Mouse (Mus musculus) C2C12 (cell line): ENCODE data around the gene Ipo4. TPM values are rescaled to one million over a fixed set of nuclear protein-coding genes. Genes with fewer than 3 reads are reported as not detected.
A peak's percentile ranks its signal among the peaks of the same experiment; 100 is the strongest.

Source experiments
- H3K27me3 ChIP-seq: one replicate; pipeline ENCODE4 v1.6.1; 2011; ENCODE audit not compliant: control insufficient read depth, insufficient read depth, insufficient read length
- H3K36me3 ChIP-seq: one replicate; pipeline ENCODE4 v1.6.1; 2011; ENCODE audit not compliant: control insufficient read depth, insufficient read depth
- H3K4me3 ChIP-seq: one replicate; pipeline ENCODE4 v1.5.1; 2011; ENCODE audit warnings: mild to moderate bottlenecking, control low read depth; ENCODE audit not compliant: poor library complexity, insufficient read depth, severe bottlenecking
- H3K79me2 ChIP-seq: one replicate; pipeline ENCODE4 v1.6.1; 2011; ENCODE audit not compliant: control insufficient read depth, insufficient read depth
- H3K79me3 ChIP-seq: one replicate; pipeline ENCODE4 v1.6.1; 2011; ENCODE audit warnings: low read depth, control low read depth
- H3ac ChIP-seq: one replicate; pipeline ENCODE3; 2011; ENCODE audit warnings: low read depth; ENCODE audit not compliant: control insufficient read depth, insufficient read length
- CEBPB ChIP-seq: IDR thresholded peaks from one replicate; pipeline ENCODE4 v1.6.1; 2011; ENCODE audit warnings: low read depth, mild to moderate bottlenecking, control low read depth, moderate library complexity
- CTCF ChIP-seq: IDR thresholded peaks from one replicate; pipeline ENCODE4 v1.5.1; 2011; ENCODE audit not compliant: control insufficient read depth, insufficient read depth, insufficient read length
- FOSL1 ChIP-seq: IDR thresholded peaks from one replicate; pipeline ENCODE4 v1.8.0; 2011; ENCODE audit warnings: mild to moderate bottlenecking, low read length; ENCODE audit not compliant: poor library complexity, insufficient read depth, severe bottlenecking
- MAX ChIP-seq: IDR thresholded peaks from one replicate; pipeline ENCODE4 v1.6.1; 2011; ENCODE audit warnings: mild to moderate bottlenecking, control low read depth
- MYOD1 ChIP-seq: IDR thresholded peaks from one replicate; pipeline ENCODE4 v1.6.1; 2011; ENCODE audit warnings: low read depth; ENCODE audit not compliant: control insufficient read depth, insufficient read length
- MYOG ChIP-seq: IDR thresholded peaks from one replicate; pipeline ENCODE4 v1.6.1; 2011; ENCODE audit not compliant: control insufficient read depth, insufficient read length; ENCODE audit errors: extremely low read depth
- USF1 ChIP-seq: IDR thresholded peaks from one replicate; pipeline ENCODE4 v1.6.1; 2011; ENCODE audit warnings: low read depth, mild to moderate bottlenecking, control low read depth, moderate library complexity
- polyA plus RNA-seq: library from polyadenylated mRNA; unstranded; fragments of >200 nt; fragmentation: generic; extraction: Trizol; gene quantifications from one replicate; pipeline ENCODE4 v1.2.1, GENCODE M21; 2012; ENCODE audit warnings: missing spikeins

Ipo4 gene
- polyA plus RNA-seq, 1 experiment, result 113 TPM

DNA sequence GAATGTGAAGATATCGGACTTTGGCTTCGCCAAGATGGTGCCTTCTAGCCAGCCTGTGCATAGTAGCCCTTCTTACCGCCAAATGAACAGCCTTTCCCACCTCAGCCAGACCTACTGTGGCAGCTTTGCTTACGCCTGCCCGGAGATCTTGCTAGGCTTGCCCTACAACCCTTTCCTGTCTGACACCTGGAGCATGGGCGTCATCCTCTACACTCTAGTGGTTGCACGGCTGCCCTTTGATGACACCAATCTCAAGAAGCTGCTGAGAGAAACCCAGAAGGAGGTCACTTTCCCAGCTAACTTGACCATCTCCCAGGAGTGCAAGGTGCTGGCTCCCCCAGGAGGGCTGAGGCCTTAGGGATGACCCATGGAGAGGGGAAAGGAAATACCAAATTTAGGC is 15.8 kb upstream of the Ipo4 start:
- Histone ChIP-seq H3K79me2 (peaks cover 8% of the 10 kb centered on the region), H3K27me3 (no peaks in the 10 kb centered on the region), H3ac (no peak overlapping the region), H3K79me3 (no peaks in the 10 kb centered on the region), H3K36me3 (no peaks in the 10 kb centered on the region), H3K4me3 (no peak overlapping the region)
- no peak for TF ChIP-seq MAX
- TF ChIP-seq CEBPB, result no peak
- no peak for TF ChIP-seq USF1
- no peak for TF ChIP-seq MYOD1
- no peak for TF ChIP-seq CTCF
- TF ChIP-seq FOSL1, result no peak
- no peak for TF ChIP-seq MYOG

DNA sequence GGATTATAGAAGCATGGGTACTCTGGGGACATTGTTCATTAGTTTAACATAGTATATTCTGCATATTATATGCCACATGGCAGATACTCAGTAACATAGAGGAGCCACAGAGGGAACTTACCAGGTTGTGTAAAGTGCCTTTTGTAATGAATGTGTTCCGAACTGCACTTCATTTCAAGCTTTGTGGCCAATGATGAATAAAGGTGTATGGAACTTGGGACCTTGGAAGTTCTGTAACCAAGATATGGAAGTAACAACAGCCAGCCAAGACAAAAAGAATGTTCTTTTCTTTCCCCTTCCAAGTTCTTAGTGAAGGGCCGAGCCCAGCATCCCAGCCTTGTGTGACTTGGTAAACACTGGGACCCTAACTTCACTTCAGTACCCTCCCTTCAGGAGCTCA is 14.1 kb upstream of the Ipo4 start, which contains the start of gene Tssk4:
Gene Tssk4, plus strand, starts transcription at position 301 of the 400 bp plus-strand sequence.
- no peaks in the 10 kb centered on the region for H3K27me3 ChIP-seq
- peaks cover 24% of the 10 kb centered on the region for H3K79me2 ChIP-seq
- H3ac ChIP-seq, result no peak within 1 kb of the TSS
- H3K4me3 ChIP-seq, result no peak within 1 kb of the TSS
- TF ChIP-seq FOSL1 (no peak), MYOD1 (no peak), CTCF (no peak), MYOG (no peak)
- H3K36me3 ChIP-seq, result no peaks in the 10 kb centered on the region
- peaks cover 8% of the 10 kb centered on the region for H3K79me3 ChIP-seq

DNA sequence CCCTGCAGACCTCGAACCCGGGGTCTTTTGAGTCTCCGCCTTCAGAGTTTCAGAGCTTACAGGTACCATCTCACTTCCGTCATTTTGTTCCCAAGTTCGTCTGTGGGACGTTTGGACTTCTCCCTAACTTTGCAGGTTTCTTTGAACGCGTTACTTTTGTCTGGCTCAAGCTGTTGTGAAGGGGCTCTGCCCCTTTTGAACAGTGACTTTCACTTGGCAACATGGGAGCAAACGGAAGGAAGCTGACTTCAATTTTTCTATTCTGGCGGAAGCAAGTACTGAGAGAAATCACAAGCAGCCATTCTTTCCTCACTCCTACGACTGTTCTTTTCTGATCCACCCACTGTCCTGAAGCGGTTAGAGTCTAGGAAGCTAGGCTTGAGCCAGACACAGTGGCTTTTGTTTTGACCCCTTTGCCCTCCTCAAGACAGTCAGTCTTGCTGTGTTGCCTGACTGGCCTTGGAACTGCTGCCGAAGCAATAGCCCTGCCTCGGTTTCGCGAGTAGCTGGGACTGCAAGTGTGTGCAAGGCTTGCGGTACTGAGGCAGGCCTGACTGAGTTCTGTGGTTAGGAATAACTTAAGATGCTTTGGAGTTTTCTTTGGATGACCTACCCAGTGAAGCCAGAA is 8.6 kb upstream of the Ipo4 start:
- Histone ChIP-seq H3K79me3 (peaks cover 44% of the 10 kb centered on the region), H3K27me3 (no peaks in the 10 kb centered on the region), H3K79me2 (peaks cover 79% of the 10 kb centered on the region), H3ac (peak overlapping the region; percentile 70), H3K4me3 (peak overlapping the region; percentile 83), H3K36me3 (peaks cover 24% of the 10 kb centered on the region)
- TF ChIP-seq MAX, result no peak
- TF ChIP-seq CEBPB, result no peak
- TF ChIP-seq CTCF, result no peak
- TF ChIP-seq USF1, result no peak
- no peak for TF ChIP-seq MYOG
- TF ChIP-seq MYOD1, result no peak
- TF ChIP-seq FOSL1, result no peak

DNA sequence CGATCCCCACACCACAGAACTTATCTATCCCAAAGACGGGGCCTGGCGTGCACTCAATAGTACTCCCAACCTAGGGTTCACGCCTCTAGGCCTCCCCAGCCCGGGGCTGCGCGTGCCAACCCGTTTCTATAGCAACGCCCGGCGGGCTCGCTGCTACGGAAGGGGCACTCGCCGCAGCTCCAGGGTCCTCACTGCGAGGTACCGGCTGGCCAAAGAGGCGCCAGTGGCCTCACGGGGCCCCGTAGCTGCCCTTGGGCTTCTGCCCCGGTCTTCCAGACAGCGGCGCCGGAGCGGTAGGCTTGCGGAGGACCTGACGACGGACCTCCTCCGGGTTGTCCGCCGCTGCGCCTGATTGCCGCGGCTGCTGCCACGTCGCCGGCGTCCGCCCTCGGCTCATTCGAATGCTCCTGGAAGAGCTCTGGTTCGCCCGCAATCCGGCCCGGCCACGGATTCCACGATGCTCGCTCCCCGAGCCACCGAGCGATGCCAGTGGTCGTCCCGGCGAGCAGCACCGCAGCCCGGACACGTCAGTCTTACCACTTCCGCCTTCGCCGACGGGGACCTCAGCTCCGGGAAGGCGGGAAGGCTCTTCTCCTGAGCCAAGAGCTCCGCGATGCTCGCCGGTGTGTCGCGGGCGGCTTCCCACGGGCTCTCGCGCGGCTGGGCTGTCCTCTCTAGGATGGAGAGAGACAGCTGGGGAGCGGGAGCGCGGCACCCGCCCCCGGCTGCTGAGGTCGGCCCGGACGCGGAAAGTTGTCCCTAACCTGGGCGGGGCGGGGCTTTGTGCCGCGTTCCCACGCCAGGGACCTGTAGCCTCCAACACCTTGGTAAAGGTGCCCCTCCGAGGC is 7.5 kb upstream of the Ipo4 start, which contains the start of gene Tm9sf1:
Gene Tm9sf1, minus strand, starts transcription at position 747 of the 848 bp plus-strand sequence.
- no peaks in the 10 kb centered on the region for H3K27me3 ChIP-seq
- TF ChIP-seq FOSL1 (no peak), MAX (peak; percentile 96), CTCF (no peak), CEBPB (no peak)
- peak within 1 kb of the TSS; percentile 88 for H3ac ChIP-seq
- H3K4me3 ChIP-seq, result peak within 1 kb of the TSS; percentile 83
- peaks cover 35% of the 10 kb centered on the region for H3K36me3 ChIP-seq
- H3K79me3 ChIP-seq, result peaks cover 44% of the 10 kb centered on the region
- peaks cover 80% of the 10 kb centered on the region for H3K79me2 ChIP-seq

DNA sequence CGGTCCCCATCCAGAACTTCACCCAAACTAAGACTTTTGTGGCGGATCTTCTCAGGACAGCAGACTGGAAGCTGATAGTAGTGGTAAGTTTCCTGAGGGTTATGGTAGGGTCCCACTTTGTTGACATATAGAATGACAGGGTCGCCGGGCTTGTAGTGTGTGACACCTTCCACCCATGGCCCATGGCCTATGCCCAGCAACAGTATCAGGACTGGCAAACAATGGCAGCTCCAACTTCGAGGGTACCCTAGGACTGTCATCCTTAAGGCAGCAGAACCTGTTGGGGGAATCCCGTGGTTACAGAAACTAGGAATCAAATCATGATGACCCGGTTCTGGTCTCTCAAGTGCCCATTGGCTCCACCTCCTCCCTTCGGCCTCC is 6.9 kb upstream of the Ipo4 start:
- no peak for TF ChIP-seq CEBPB
- TF ChIP-seq CTCF, result no peak
- TF ChIP-seq MYOD1, result no peak
- Histone ChIP-seq H3K79me3 (peaks cover 44% of the 10 kb centered on the region), H3K27me3 (no peaks in the 10 kb centered on the region), H3K79me2 (peaks cover 80% of the 10 kb centered on the region), H3K4me3 (peak overlapping the region; percentile 83), H3ac (peak overlapping the region; percentile 88), H3K36me3 (peaks cover 41% of the 10 kb centered on the region)

DNA sequence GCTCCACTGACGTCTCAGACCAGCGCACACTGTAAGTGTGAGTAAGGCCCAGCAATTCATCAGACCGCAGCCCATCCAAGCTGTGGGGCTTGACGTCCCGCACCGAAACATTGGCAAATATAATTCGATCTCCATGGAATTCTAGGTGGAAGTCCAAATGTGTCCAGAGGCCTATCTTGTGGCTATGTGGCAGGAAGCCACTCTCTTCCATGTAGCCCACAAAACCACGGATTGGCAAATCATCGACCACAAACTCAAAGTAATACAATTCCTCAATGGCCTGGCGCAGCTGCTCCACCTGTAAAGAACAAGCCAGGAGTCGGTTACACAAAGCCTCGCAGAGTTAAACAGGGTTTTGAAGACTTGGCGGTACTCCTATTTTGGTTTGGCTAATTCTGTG is 5.5 kb upstream of the Ipo4 start:
- H3K79me2 ChIP-seq, result peaks cover 70% of the 10 kb centered on the region
- H3K27me3 ChIP-seq, result no peaks in the 10 kb centered on the region
- TF ChIP-seq MYOD1, result peak; percentile 3
- no peak for TF ChIP-seq CEBPB
- no peak for TF ChIP-seq CTCF
- peaks cover 44% of the 10 kb centered on the region for H3K79me3 ChIP-seq
- no peak overlapping the region for H3K4me3 ChIP-seq
- peaks cover 55% of the 10 kb centered on the region for H3K36me3 ChIP-seq
- no peak overlapping the region for H3ac ChIP-seq
